Mouse (Mus musculus): Measurements from ENCODE around the gene Cfap46.
A peak's percentile ranks its signal among the peaks of the same experiment; 100 is the strongest.

DNA sequence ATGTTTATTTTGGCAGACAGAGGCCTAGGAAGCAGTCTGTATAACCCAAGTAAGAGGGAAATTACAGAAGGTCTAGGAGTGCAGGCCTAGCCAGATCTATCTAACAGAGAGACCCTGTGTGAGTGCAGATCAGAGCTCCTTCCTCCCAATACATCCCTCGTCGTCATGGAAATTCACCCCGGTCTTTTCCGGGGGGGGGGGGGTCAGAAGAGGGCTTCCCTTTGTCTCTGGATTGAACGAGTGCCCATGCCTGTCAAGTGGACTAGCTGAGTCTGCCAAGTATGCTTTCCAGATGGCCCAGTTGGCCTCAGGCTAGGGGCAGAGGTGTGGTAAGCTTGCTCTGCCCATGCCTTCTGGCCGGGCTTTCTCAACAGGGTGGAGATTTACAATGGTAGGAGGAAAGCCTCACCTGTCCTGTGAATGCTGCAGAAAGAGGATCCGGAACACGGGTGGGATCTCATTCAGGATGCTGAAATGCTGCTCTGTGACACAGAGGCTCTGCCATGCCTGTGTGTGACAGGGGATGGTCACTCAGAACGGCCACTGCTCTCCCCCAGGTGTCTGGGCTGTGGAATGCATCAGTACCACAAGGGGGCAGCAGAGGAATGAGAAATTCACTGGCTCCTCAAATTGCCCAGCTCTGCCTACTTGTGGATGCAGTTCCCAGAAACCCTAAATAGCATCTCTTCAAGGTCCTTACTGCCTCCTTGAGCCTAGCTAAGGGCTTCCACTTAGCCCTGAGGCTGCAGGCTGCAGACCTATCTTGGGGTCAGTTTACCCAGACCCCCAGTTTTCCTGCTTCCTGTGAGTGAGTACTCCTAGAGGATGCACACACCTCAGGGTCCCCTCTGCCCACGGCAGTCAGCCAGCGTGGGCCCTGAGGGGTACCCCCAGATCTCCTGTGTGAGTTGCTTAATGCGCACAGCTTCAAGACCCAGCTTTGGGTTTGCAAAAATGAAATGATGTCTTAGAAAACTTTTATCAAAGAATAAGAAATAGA, 67.5 kb downstream of the Cfap46 start:
- TF ChIP-seq CTCF (IDR thresholded peaks at IDR 0.05) = peak; percentile 86
- TF ChIP-seq EP300 (IDR thresholded peaks at IDR 0.05) = no peak

All from lung, postnatal 0 days (tissue).